Comparison of ENCODE assay signal across 18 mouse cellular contexts in the genomic region with DNA sequence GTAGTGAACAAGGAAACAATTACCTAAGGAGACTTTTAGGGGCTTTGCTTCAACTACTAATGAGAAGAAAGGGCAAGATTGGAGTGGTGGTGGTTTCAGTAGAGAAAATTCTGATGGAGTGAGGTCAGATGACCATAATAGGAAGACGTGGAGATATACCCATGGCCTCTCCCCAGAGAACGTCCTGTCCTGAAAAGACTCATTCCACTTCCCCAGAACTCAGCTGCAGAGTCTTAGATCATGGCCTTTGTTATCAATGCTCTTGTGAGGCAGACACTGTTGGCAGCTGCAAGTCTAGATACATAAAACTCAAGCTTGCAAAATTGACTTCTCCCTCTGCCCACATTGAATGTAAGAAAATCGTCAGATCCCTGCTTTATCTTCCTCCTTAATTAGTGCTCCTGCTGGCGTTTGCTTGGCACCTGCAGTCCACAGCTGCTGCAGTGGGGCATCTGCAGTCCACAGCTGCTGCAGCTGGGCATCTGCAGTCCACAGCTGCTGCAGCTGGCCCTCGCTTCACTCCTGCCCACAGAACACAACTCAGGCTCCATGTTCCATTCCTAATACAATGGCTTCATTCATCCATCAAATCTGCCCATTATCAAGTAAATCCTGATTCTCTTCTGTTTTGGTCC.
DNase-seq lines count a peak whose midpoint lies in the region; ATAC-seq and TF ChIP-seq lines count a peak whose summit lies in the region.
"Had no signal": no experiment of that assay in that cellular context is flagged by ENCODE, and none has a peak within 500 bp of the region (broad histone marks: within the 10 kb centered on the region; RNA-seq: fewer than 3 reads in every experiment).

No protein-coding gene starts in this region.

- no peaks in the 10 kb centered on the region for H3K27me3 ChIP-seq in heart, adult 2 months (ENCODE audit: control insufficient read depth, insufficient read depth, low read length)
- no peaks in the 10 kb centered on the region for H3K27me3 ChIP-seq in heart, embryonic 11.5 days (ENCODE audit: control insufficient read depth, insufficient read depth, low read length)
- H3K27me3 ChIP-seq in liver, postnatal 0 days (ENCODE audit: insufficient read depth, low read length): no peaks in the 10 kb centered on the region
- H3K27me3 ChIP-seq in embryonic facial prominence, embryonic 10.5 days (replicated peaks; ENCODE audit: low read depth, poor library complexity, severe bottlenecking): no peaks in the 10 kb centered on the region
- H3K27me3 ChIP-seq in forebrain, embryonic 12.5 days: no peaks in the 10 kb centered on the region
- H3K27me3 ChIP-seq: liver, embryonic 13.5 days; midbrain, embryonic 13.5 days had no signal

- H3K27ac ChIP-seq in heart, adult 2 months: no peak overlapping the region
- no peak overlapping the region for H3K27ac ChIP-seq in heart, embryonic 11.5 days (ENCODE audit: low read depth, low read length)
- H3K27ac ChIP-seq in liver, postnatal 0 days (ENCODE audit: low read depth): 0 out of 2 replicates have a peak overlapping the region, but pooled peaks have one; percentile 22
- H3K27ac ChIP-seq in embryonic facial prominence, embryonic 10.5 days (replicated peaks): no peak overlapping the region
- H3K27ac ChIP-seq in forebrain, embryonic 12.5 days: no peak overlapping the region
- H3K27ac ChIP-seq: liver, embryonic 13.5 days; midbrain, embryonic 13.5 days had no signal

- H3K9me3 ChIP-seq in heart, embryonic 11.5 days (replicated peaks; ENCODE audit: control insufficient read depth, low read length): no peaks in the 10 kb centered on the region
- no peaks in the 10 kb centered on the region for H3K9me3 ChIP-seq in liver, postnatal 0 days (ENCODE audit: low read length)
- no peaks in the 10 kb centered on the region for H3K9me3 ChIP-seq in embryonic facial prominence, embryonic 10.5 days
- no peaks in the 10 kb centered on the region for H3K9me3 ChIP-seq in forebrain, embryonic 12.5 days
- H3K9me3 ChIP-seq: liver, embryonic 13.5 days; midbrain, embryonic 13.5 days had no signal

- no peak overlapping the region for H3K9ac ChIP-seq in heart, adult 2 months (ENCODE audit: low read depth, low read length)
- H3K9ac ChIP-seq in heart, embryonic 11.5 days (ENCODE audit: low read depth, low read length): no peak overlapping the region
- H3K9ac ChIP-seq in liver, postnatal 0 days (replicated peaks): no peak overlapping the region
- H3K9ac ChIP-seq in forebrain, embryonic 12.5 days: no peak overlapping the region
- H3K9ac ChIP-seq: liver, embryonic 13.5 days; midbrain, embryonic 13.5 days had no signal

- H3K4me3 ChIP-seq in heart, adult 2 months: no peak overlapping the region
- H3K4me3 ChIP-seq in heart, embryonic 11.5 days (ENCODE audit: low read depth, low read length): no peak overlapping the region
- H3K4me3 ChIP-seq in liver, postnatal 0 days (ENCODE audit: low read depth, low read length): no peak overlapping the region
- no peak overlapping the region for H3K4me3 ChIP-seq in embryonic facial prominence, embryonic 10.5 days
- H3K4me3 ChIP-seq in forebrain, embryonic 12.5 days (replicated peaks): no peak overlapping the region
- H3K4me3 ChIP-seq: liver, embryonic 13.5 days; midbrain, embryonic 13.5 days had no signal

- TF ChIP-seq EP300 in heart, adult 2 months (IDR thresholded peaks at IDR 0.05; ENCODE audit: insufficient read depth, low read depth, low read length): 0 out of 2 replicates have a peak, but pooled peaks have one; percentile 24
- TF ChIP-seq EP300 in liver, postnatal 0 days (IDR thresholded peaks at IDR 0.05; ENCODE audit: low read depth): peak; percentile 39; the same call in 1 of the 2 replicates

- peaks cover 6% of the 10 kb centered on the region for H3K4me1 ChIP-seq in heart, adult 2 months (ENCODE audit: control insufficient read depth, insufficient read depth, low read length)
- peaks cover 12% of the 10 kb centered on the region for H3K4me1 ChIP-seq in heart, embryonic 11.5 days (ENCODE audit: control insufficient read depth, insufficient read depth, low read length)
- no peaks in the 10 kb centered on the region for H3K4me1 ChIP-seq in liver, postnatal 0 days (ENCODE audit: insufficient read depth)
- H3K4me1 ChIP-seq in embryonic facial prominence, embryonic 10.5 days: peaks cover 49% of the 10 kb centered on the region
- peaks cover 15% of the 10 kb centered on the region for H3K4me1 ChIP-seq in forebrain, embryonic 12.5 days
- H3K4me1 ChIP-seq: liver, embryonic 13.5 days had no signal

- intact Hi-C loops in heart, adult 2 months (cut with DNase I): no loop called here

- no peak overlapping the region for H3K4me2 ChIP-seq in heart, embryonic 11.5 days
- H3K4me2 ChIP-seq in liver, postnatal 0 days (ENCODE audit: low read depth, low read length): no peak overlapping the region
- no peak overlapping the region for H3K4me2 ChIP-seq in forebrain, embryonic 12.5 days
- H3K4me2 ChIP-seq: liver, embryonic 13.5 days; midbrain, embryonic 13.5 days had no signal

- H3K36me3 ChIP-seq in heart, adult 2 months (ENCODE audit: control insufficient read depth, insufficient read depth, low read length): peaks cover 2% of the 10 kb centered on the region; the same call in 1 of the 2 replicates
- no peaks in the 10 kb centered on the region for H3K36me3 ChIP-seq in heart, embryonic 11.5 days (ENCODE audit: control insufficient read depth, insufficient read depth, low read length)
- H3K36me3 ChIP-seq in liver, postnatal 0 days (replicated peaks; ENCODE audit: insufficient read depth, low read length): no peaks in the 10 kb centered on the region
- H3K36me3 ChIP-seq in embryonic facial prominence, embryonic 10.5 days (replicated peaks): no peaks in the 10 kb centered on the region
- H3K36me3 ChIP-seq in forebrain, embryonic 12.5 days (replicated peaks): no peaks in the 10 kb centered on the region
- H3K36me3 ChIP-seq: liver, embryonic 13.5 days; midbrain, embryonic 13.5 days had no signal

- ATAC-seq in heart, embryonic 11.5 days (replicated peaks; ENCODE audit: insufficient number of reproducible peaks, low FRiP score, low TSS enrichment): no peak
- ATAC-seq in liver, postnatal 0 days: no peak
- ATAC-seq in forebrain, embryonic 12.5 days (ENCODE audit: low FRiP score): no peak
- ATAC-seq: hindbrain, embryonic 16.5 days; midbrain, embryonic 13.5 days had no signal

- no peak for DNase-seq in heart, adult 2 months
- DNase-seq in liver, postnatal 0 days: no peak
- DNase-seq in liver: no peak
- peak; percentile 35 for DNase-seq in embryonic facial prominence, embryonic 10.5 days (ENCODE audit: low spot score)
- peak; percentile 9 for DNase-seq in retina, embryonic 14.5 days (ENCODE audit: low spot score)
- DNase-seq in ovary, postnatal 10 days (ENCODE audit: low spot score): no peak
- DNase-seq: adrenal gland, postnatal 10 days; B cell, adult 2 months; cerebellum, adult 2 months; gastrocnemius, postnatal 25 days; kidney, adult 8-10 months; liver, embryonic 13.5 days; lung, postnatal 36 days; thymus, postnatal 36 days had no signal

- no peak for TF ChIP-seq CTCF in heart, adult 2 months (IDR thresholded peaks at IDR 0.05)
- TF ChIP-seq CTCF in liver, postnatal 0 days (IDR thresholded peaks at IDR 0.05; ENCODE audit: low read depth): no peak

- H3K79me2 ChIP-seq in heart, adult 2 months (replicated peaks; ENCODE audit: control insufficient read depth, insufficient read depth, low read length): no peaks in the 10 kb centered on the region

- no peak for TF ChIP-seq POLR2A in heart, adult 2 months (IDR thresholded peaks at IDR 0.05; ENCODE audit: insufficient read depth, low read depth, low read length)

- WGBS in heart, adult 2 months: 21% methylated on average over 5 of the region's 5 CpGs
- WGBS in heart, embryonic 11.5 days (ENCODE audit: insufficient replicate concordance): 26% methylated on average over 5 of the region's 5 CpGs
- 48% methylated on average over 5 of the region's 5 CpGs for WGBS in liver, postnatal 0 days (ENCODE audit: insufficient replicate concordance)
- WGBS in embryonic facial prominence, embryonic 10.5 days: 38% methylated on average over 5 of the region's 5 CpGs
- WGBS in forebrain, embryonic 12.5 days: 11% methylated on average over 5 of the region's 5 CpGs

Comparison
In these comparisons a context has a peak if more than half of its experiments do, and no peak if none do; other contexts are left out.
1. DNase-seq: peak in embryonic facial prominence, embryonic 10.5 days (single experiment) and retina, embryonic 14.5 days (single experiment); none in heart, adult 2 months (0 of 2), liver, postnatal 0 days (single experiment), liver (single experiment) and ovary, postnatal 10 days (single experiment).